In genomic region chr12:94733179-94733578, GRCm38 (mm10) we compare ENCODE assay signal across 19 mouse cellular contexts.
DNase-seq lines count a peak whose midpoint lies in the region; ATAC-seq and TF ChIP-seq lines count a peak whose summit lies in the region.
"Had no signal": no experiment of that assay in that cellular context is flagged by ENCODE, and none has a peak within 500 bp of the region (broad histone marks: within the 10 kb centered on the region; RNA-seq: fewer than 3 reads in every experiment).

No protein-coding gene starts in this region.

- H3K9me3 ChIP-seq in heart, embryonic 14.5 days (ENCODE audit: control insufficient read depth, low read length), result no peaks in the 10 kb centered on the region
- no peaks in the 10 kb centered on the region for H3K9me3 ChIP-seq in midbrain, embryonic 15.5 days
- no peaks in the 10 kb centered on the region for H3K9me3 ChIP-seq in midbrain, embryonic 16.5 days (replicated peaks; ENCODE audit: control insufficient read depth, low read length, poor library complexity, severe bottlenecking)
- H3K9me3 ChIP-seq in forebrain, embryonic 13.5 days (replicated peaks), result no peaks in the 10 kb centered on the region
- H3K9me3 ChIP-seq: hindbrain, embryonic 15.5 days; intestine, embryonic 15.5 days; neural tube, embryonic 13.5 days had no signal

- H3K36me3 ChIP-seq in heart, embryonic 14.5 days (ENCODE audit: control insufficient read depth, insufficient read depth, low read length), result no peaks in the 10 kb centered on the region
- no peaks in the 10 kb centered on the region for H3K36me3 ChIP-seq in heart, adult 2 months (ENCODE audit: control insufficient read depth, insufficient read depth, low read length)
- H3K36me3 ChIP-seq in midbrain, embryonic 15.5 days (replicated peaks), result no peaks in the 10 kb centered on the region
- H3K36me3 ChIP-seq in midbrain, embryonic 16.5 days (ENCODE audit: control insufficient read depth, insufficient read depth, low read length), result no peaks in the 10 kb centered on the region
- H3K36me3 ChIP-seq in forebrain, embryonic 13.5 days (ENCODE audit: poor library complexity, severe bottlenecking), result no peaks in the 10 kb centered on the region
- H3K36me3 ChIP-seq: hindbrain, embryonic 15.5 days; intestine, embryonic 15.5 days; neural tube, embryonic 13.5 days had no signal

- no peak for DNase-seq in heart, adult 2 months
- no peak for DNase-seq in c-Kit-positive CD71-positive TER-119-positive erythroid progenitor cells, embryonic 14.5 days (ENCODE audit: low spot score)
- DNase-seq in left cerebral cortex, adult 18-20 months (ENCODE audit: low spot score in 2 of 2), result no peak
- DNase-seq: adrenal gland, adult 2 months; cerebellum, postnatal 10 days; gastrocnemius, postnatal 14 days; kidney, adult 9 months; kidney, postnatal 25 days; lung, adult 18-20 months; lung, postnatal 14 days; thymus, postnatal 25 days had no signal

- H3K27ac ChIP-seq in heart, embryonic 14.5 days (replicated peaks in 1 of 2; ENCODE audit: control insufficient read depth in 1 of 2, insufficient read depth in 1 of 2, low read depth in 2 of 2, low read length in 2 of 2), result peak overlapping the region; percentile 70 to 76
- H3K27ac ChIP-seq in heart, adult 2 months, result no peak overlapping the region
- H3K27ac ChIP-seq in midbrain, embryonic 15.5 days, result no peak overlapping the region
- no peak overlapping the region for H3K27ac ChIP-seq in midbrain, embryonic 16.5 days (ENCODE audit: low read length)
- H3K27ac ChIP-seq in forebrain, embryonic 13.5 days, result 0 out of 2 replicates have a peak overlapping the region, but pooled peaks have one; percentile 22
- H3K27ac ChIP-seq: hindbrain, embryonic 15.5 days; intestine, embryonic 15.5 days; neural tube, embryonic 13.5 days had no signal

- intact Hi-C loops in heart, adult 2 months (cut with DNase I), result no loop called here

- no peaks in the 10 kb centered on the region for H3K27me3 ChIP-seq in heart, embryonic 14.5 days (ENCODE audit: control insufficient read depth, insufficient read depth, low read length)
- H3K27me3 ChIP-seq in heart, adult 2 months (ENCODE audit: control insufficient read depth, insufficient read depth, low read length), result no peaks in the 10 kb centered on the region
- H3K27me3 ChIP-seq in midbrain, embryonic 15.5 days (replicated peaks), result no peaks in the 10 kb centered on the region
- H3K27me3 ChIP-seq in midbrain, embryonic 16.5 days (ENCODE audit: control insufficient read depth, insufficient read depth, low read depth, low read length), result no peaks in the 10 kb centered on the region
- H3K27me3 ChIP-seq in forebrain, embryonic 13.5 days, result no peaks in the 10 kb centered on the region
- H3K27me3 ChIP-seq: hindbrain, embryonic 15.5 days; intestine, embryonic 15.5 days; neural tube, embryonic 13.5 days had no signal

- TF ChIP-seq EP300 in heart, adult 2 months (IDR thresholded peaks at IDR 0.05; ENCODE audit: insufficient read depth, low read depth, low read length), result no peak

- H3K4me2 ChIP-seq in heart, embryonic 14.5 days (ENCODE audit: low read length), result peak overlapping the region; percentile 50
- no peak overlapping the region for H3K4me2 ChIP-seq in midbrain, embryonic 15.5 days
- no peak overlapping the region for H3K4me2 ChIP-seq in midbrain, embryonic 16.5 days (ENCODE audit: low read length)
- H3K4me2 ChIP-seq in forebrain, embryonic 13.5 days, result peak overlapping the region; percentile 22; the same call in 1 of the 2 replicates
- H3K4me2 ChIP-seq: hindbrain, embryonic 15.5 days; intestine, embryonic 15.5 days; liver, embryonic 11.5 days; neural tube, embryonic 13.5 days had no signal

- peaks cover 4 to 15% of the 10 kb centered on the region in 2 experiments; a peak in 3 of 4 replicates for H3K4me1 ChIP-seq in heart, embryonic 14.5 days (ENCODE audit: control insufficient read depth in 2 of 2, insufficient read depth in 2 of 2, low read length in 2 of 2)
- H3K4me1 ChIP-seq in heart, adult 2 months (ENCODE audit: control insufficient read depth, insufficient read depth, low read length), result no peaks in the 10 kb centered on the region; the same call in none of the 2 replicates
- H3K4me1 ChIP-seq in midbrain, embryonic 15.5 days, result peaks cover 6% of the 10 kb centered on the region; the same call in 1 of the 2 replicates
- H3K4me1 ChIP-seq in midbrain, embryonic 16.5 days (ENCODE audit: control insufficient read depth, insufficient read depth, low read length), result peaks cover 5% of the 10 kb centered on the region; the same call in 1 of the 2 replicates
- peaks cover 12% of the 10 kb centered on the region for H3K4me1 ChIP-seq in forebrain, embryonic 13.5 days
- H3K4me1 ChIP-seq: intestine, embryonic 15.5 days had no signal

- no peak for TF ChIP-seq POLR2A in heart, adult 2 months (IDR thresholded peaks at IDR 0.05; ENCODE audit: insufficient read depth, low read depth, low read length)

- H3K79me2 ChIP-seq in heart, adult 2 months (replicated peaks; ENCODE audit: control insufficient read depth, insufficient read depth, low read length), result no peaks in the 10 kb centered on the region

- 15% methylated on average over 4 of the region's 4 CpGs for WGBS in heart, embryonic 14.5 days
- 34% methylated on average over 4 of the region's 4 CpGs for WGBS in heart, adult 2 months
- 25% methylated on average over 4 of the region's 4 CpGs for WGBS in midbrain, embryonic 15.5 days
- 19% methylated on average over 4 of the region's 4 CpGs for WGBS in midbrain, embryonic 16.5 days
- WGBS in forebrain, embryonic 13.5 days, result 6% methylated on average over 4 of the region's 4 CpGs

- no peak overlapping the region for H3K4me3 ChIP-seq in heart, embryonic 14.5 days (ENCODE audit: control insufficient read depth in 1 of 2, insufficient read depth in 1 of 2, low read depth in 1 of 2, low read length in 2 of 2)
- no peak overlapping the region for H3K4me3 ChIP-seq in heart, adult 2 months
- H3K4me3 ChIP-seq in midbrain, embryonic 15.5 days, result no peak overlapping the region
- H3K4me3 ChIP-seq in midbrain, embryonic 16.5 days (ENCODE audit: low read depth, low read length), result no peak overlapping the region
- no peak overlapping the region for H3K4me3 ChIP-seq in forebrain, embryonic 13.5 days
- H3K4me3 ChIP-seq: hindbrain, embryonic 15.5 days; intestine, embryonic 15.5 days; neural tube, embryonic 13.5 days had no signal

- no peak for TF ChIP-seq CTCF in heart, adult 2 months (IDR thresholded peaks at IDR 0.05)

- no peak for ATAC-seq in heart, embryonic 14.5 days (ENCODE audit: insufficient number of reproducible peaks, insufficient read depth, low FRiP score, low read depth)
- peak; percentile 62 for ATAC-seq in midbrain, embryonic 15.5 days (replicated peaks)
- ATAC-seq in midbrain, embryonic 16.5 days, result no peak
- peak; percentile 84 for ATAC-seq in forebrain, embryonic 13.5 days
- ATAC-seq: intestine, embryonic 15.5 days had no signal

- no peak overlapping the region for H3K9ac ChIP-seq in heart, embryonic 14.5 days (ENCODE audit: low read length)
- no peak overlapping the region for H3K9ac ChIP-seq in heart, adult 2 months (ENCODE audit: low read depth, low read length)
- no peak overlapping the region for H3K9ac ChIP-seq in midbrain, embryonic 15.5 days
- no peak overlapping the region for H3K9ac ChIP-seq in midbrain, embryonic 16.5 days (ENCODE audit: low read depth, low read length)
- H3K9ac ChIP-seq in forebrain, embryonic 13.5 days, result no peak overlapping the region
- H3K9ac ChIP-seq: hindbrain, embryonic 15.5 days; intestine, embryonic 15.5 days; neural tube, embryonic 13.5 days had no signal

Comparison
In these comparisons a context has a peak if more than half of its experiments do, and no peak if none do; other contexts are left out.
1. ATAC-seq: peak in midbrain, embryonic 15.5 days (single experiment) and forebrain, embryonic 13.5 days (single experiment); none in heart, embryonic 14.5 days (single experiment) and midbrain, embryonic 16.5 days (single experiment).
2. H3K27ac ChIP-seq: peak in heart, embryonic 14.5 days (2 of 2) and forebrain, embryonic 13.5 days (single experiment); none in heart, adult 2 months (single experiment), midbrain, embryonic 15.5 days (single experiment) and midbrain, embryonic 16.5 days (single experiment).
3. H3K4me2 ChIP-seq: peak in heart, embryonic 14.5 days (single experiment) and forebrain, embryonic 13.5 days (single experiment); none in midbrain, embryonic 15.5 days (single experiment) and midbrain, embryonic 16.5 days (single experiment).